Mouse (Mus musculus) MEL (cell line): ENCODE data around the gene Gpr161. TPM values are rescaled to one million over a fixed set of nuclear protein-coding genes. Genes with fewer than 3 reads are reported as not detected.

Source experiments
- DNase-seq: peaks from one replicate; pipeline ENCODE4 v3.0.0; 2011; ENCODE audit warnings: low read depth, low spot score
- H3K27ac ChIP-seq: 2 replicates; pipeline ENCODE4 v1.5.1; 2012; ENCODE audit warnings: low read depth, mild to moderate bottlenecking, control low read depth, low read length, moderate library complexity; ENCODE audit not compliant: control insufficient read depth
- H3K27me3 ChIP-seq, 2 experiments: fragments of 150-350 bp in 1 of 2; sonication (generic) in 1 of 2; 2 replicates each; pipeline ENCODE4 v1.6.1; 2012; ENCODE audit warnings: low read length in 2 of 2, mild to moderate bottlenecking in 2 of 2, improper control_type of control experiment in 1 of 2, moderate library complexity in 1 of 2; ENCODE audit not compliant: insufficient read depth in 2 of 2, control insufficient read depth in 1 of 2
- H3K36me3 ChIP-seq, 2 experiments: 2 replicates each; pipeline ENCODE4 v1.6.1; 2012 to 2014; ENCODE audit warnings: low read length in 2 of 2, improper control_type of control experiment in 1 of 2, inconsistent platforms in 1 of 2, mild to moderate bottlenecking in 1 of 2; ENCODE audit not compliant: insufficient read depth in 2 of 2, control insufficient read depth in 1 of 2
- H3K4me1 ChIP-seq, 2 experiments: fragments of 150-350 bp in 1 of 2; sonication (generic) in 1 of 2; 2 replicates each; pipeline ENCODE4 v1.6.1; 2012; ENCODE audit warnings: low read length in 2 of 2, improper control_type of control experiment in 1 of 2, mild to moderate bottlenecking in 1 of 2; ENCODE audit not compliant: insufficient read depth in 2 of 2, control insufficient read depth in 1 of 2
- H3K4me3 ChIP-seq, 2 experiments: fragments of 150-350 bp in 1 of 2; sonication (generic) in 1 of 2; 2 replicates each; pipeline ENCODE4 v1.5.1; 2012; ENCODE audit warnings: low read depth in 2 of 2, low read length in 2 of 2, mild to moderate bottlenecking in 2 of 2, moderate library complexity in 2 of 2, control low read depth in 1 of 2, improper control_type of control experiment in 1 of 2; ENCODE audit not compliant: control insufficient read depth in 1 of 2, insufficient read depth in 1 of 2
- H3K79me2 ChIP-seq: 2 replicates; pipeline ENCODE4 v1.6.1; 2012; ENCODE audit warnings: mild to moderate bottlenecking, low read length, moderate library complexity; ENCODE audit not compliant: control insufficient read depth, poor library complexity, insufficient read depth
- H3K9ac ChIP-seq: 2 replicates; pipeline ENCODE4 v1.6.1; 2012; ENCODE audit warnings: low read depth, mild to moderate bottlenecking, control low read depth, low read length, moderate library complexity; ENCODE audit not compliant: control insufficient read depth, poor library complexity, severe bottlenecking
- H3K9me3 ChIP-seq: fragments of 150-350 bp; sonication (generic); replicated peaks from 2 replicates; pipeline ENCODE4 v1.6.1; 2012; ENCODE audit warnings: mild to moderate bottlenecking, low read length, improper control_type of control experiment, moderate library complexity; ENCODE audit not compliant: insufficient read depth
- BHLHE40 ChIP-seq: IDR thresholded peaks from 2 replicates; pipeline ENCODE4 v1.6.1; 2012; ENCODE audit warnings: low read depth, mild to moderate bottlenecking, inconsistent platforms, low read length, improper control_type of control experiment, borderline replicate concordance
- CHD2 ChIP-seq: IDR thresholded peaks from 2 replicates; pipeline ENCODE4 v1.6.1; 2011; ENCODE audit warnings: low read length, improper control_type of control experiment
- CTCF ChIP-seq, 3 experiments: IDR thresholded peaks in 2 of 3; conservative IDR thresholded peaks in 1 of 3; 2 replicates each; pipeline ENCODE4 v1.5.1; 2011 to 2012; ENCODE audit warnings: low read length in 3 of 3, low read depth in 2 of 3, mild to moderate bottlenecking in 2 of 3, improper control_type of control experiment in 1 of 3, inconsistent platforms in 1 of 3, mixed read lengths in 1 of 3, moderate library complexity in 1 of 3; ENCODE audit not compliant: control insufficient read depth in 1 of 3, insufficient read depth in 1 of 3, poor library complexity in 1 of 3, severe bottlenecking in 1 of 3
- E2F4 ChIP-seq: IDR thresholded peaks from 2 replicates; pipeline ENCODE4 v1.6.1; 2011; ENCODE audit warnings: low read depth, low read length, improper control_type of control experiment, borderline replicate concordance
- ELF1 ChIP-seq: IDR thresholded peaks from 2 replicates; pipeline ENCODE4 v1.6.1; 2014; ENCODE audit warnings: low read depth, mild to moderate bottlenecking, inconsistent platforms, low read length, improper control_type of control experiment, moderate library complexity
- EP300 ChIP-seq, 2 experiments: IDR thresholded peaks; 2 replicates each; pipeline ENCODE4 v1.6.1; 2011; ENCODE audit warnings: improper control_type of control experiment in 2 of 2, low read length in 2 of 2, low read depth in 1 of 2, mild to moderate bottlenecking in 1 of 2
- ETS1 ChIP-seq: IDR thresholded peaks from 2 replicates; pipeline ENCODE4 v1.6.1; 2012; ENCODE audit warnings: low read depth, mild to moderate bottlenecking, inconsistent platforms, low read length, improper control_type of control experiment, moderate library complexity
- GABPA ChIP-seq: IDR thresholded peaks from 2 replicates; pipeline ENCODE4 v1.6.1; 2012; ENCODE audit warnings: low read depth, mild to moderate bottlenecking, inconsistent platforms, low read length, improper control_type of control experiment, moderate library complexity
- GATA1 ChIP-seq: IDR thresholded peaks from 2 replicates; pipeline ENCODE4 v1.6.1; 2011; ENCODE audit warnings: low read depth, low read length, improper control_type of control experiment
- HCFC1 ChIP-seq: IDR thresholded peaks from 2 replicates; pipeline ENCODE4 v1.6.1; 2012; ENCODE audit warnings: low read depth, mild to moderate bottlenecking, inconsistent platforms, low read length, improper control_type of control experiment, moderate library complexity
- JUND ChIP-seq: IDR thresholded peaks from 2 replicates; pipeline ENCODE4 v1.6.1; 2011; ENCODE audit warnings: low read depth, mild to moderate bottlenecking, improper control_type of control experiment, low read length
- KAT2A ChIP-seq: conservative IDR thresholded peaks from 2 replicates; pipeline ENCODE4 v1.6.1; 2012; ENCODE audit warnings: low read depth, low read length, improper control_type of control experiment, inconsistent platforms
- MAFK ChIP-seq: IDR thresholded peaks from 2 replicates; pipeline ENCODE4 v1.6.1; 2011; ENCODE audit warnings: low read depth, mild to moderate bottlenecking, low read length, improper control_type of control experiment, borderline replicate concordance
- MAX ChIP-seq: IDR thresholded peaks from 2 replicates; pipeline ENCODE4 v1.6.1; 2011; ENCODE audit warnings: low read length, improper control_type of control experiment
- MAZ ChIP-seq: IDR thresholded peaks from 2 replicates; pipeline ENCODE4 v1.6.1; 2012; ENCODE audit warnings: low read depth, mild to moderate bottlenecking, inconsistent platforms, low read length, improper control_type of control experiment
- MEF2A ChIP-seq: IDR thresholded peaks from 2 replicates; pipeline ENCODE4 v1.6.1; 2014; ENCODE audit warnings: low read depth, mild to moderate bottlenecking, inconsistent platforms, low read length, improper control_type of control experiment; ENCODE audit not compliant: poor library complexity, insufficient replicate concordance, severe bottlenecking; ENCODE audit errors: extremely low read depth
- MXI1 ChIP-seq: IDR thresholded peaks from 2 replicates; pipeline ENCODE4 v1.6.1; 2011; ENCODE audit warnings: mild to moderate bottlenecking, low read depth, low read length, improper control_type of control experiment
- MYB ChIP-seq: IDR thresholded peaks from 2 replicates; pipeline ENCODE4 v1.6.1; 2011; ENCODE audit warnings: mild to moderate bottlenecking, low read depth, low read length, improper control_type of control experiment
- MYC ChIP-seq: IDR thresholded peaks from 2 replicates; pipeline ENCODE4 v1.6.1; 2011; ENCODE audit warnings: low read depth, mild to moderate bottlenecking, low read length, improper control_type of control experiment, moderate library complexity
- NELFE ChIP-seq: IDR thresholded peaks from 2 replicates; pipeline ENCODE4 v1.6.1; 2011; ENCODE audit warnings: low read depth, low read length, improper control_type of control experiment
- NRF1 ChIP-seq: IDR thresholded peaks from 2 replicates; pipeline ENCODE4 v1.6.1; 2014; ENCODE audit warnings: low read depth, mild to moderate bottlenecking, inconsistent platforms, low read length, improper control_type of control experiment, moderate library complexity; ENCODE audit not compliant: poor library complexity, insufficient read depth, severe bottlenecking
- POLR2A ChIP-seq, 2 experiments: IDR thresholded peaks; 2 replicates each; pipeline ENCODE4 v1.6.1; 2011 to 2012; ENCODE audit warnings: low read length in 2 of 2, mild to moderate bottlenecking in 2 of 2, control low read depth in 1 of 2, improper control_type of control experiment in 1 of 2, low read depth in 1 of 2, moderate library complexity in 1 of 2; ENCODE audit not compliant: control insufficient read depth in 1 of 2, insufficient read depth in 1 of 2, poor library complexity in 1 of 2
- POLR2AphosphoS2 ChIP-seq: IDR thresholded peaks from 2 replicates; pipeline ENCODE4 v1.6.1; 2011; ENCODE audit warnings: low read length, improper control_type of control experiment
- POLR2AphosphoS5 ChIP-seq: IDR thresholded peaks from 2 replicates; pipeline ENCODE4 v1.6.1; 2012; ENCODE audit warnings: low read depth, borderline replicate concordance, mild to moderate bottlenecking, inconsistent platforms, low read length, moderate library complexity, mixed read lengths
- RAD21 ChIP-seq: IDR thresholded peaks from 2 replicates; pipeline ENCODE4 v1.6.1; 2011; ENCODE audit warnings: mild to moderate bottlenecking, low read depth, low read length, improper control_type of control experiment
- RCOR1 ChIP-seq: IDR thresholded peaks from 2 replicates; pipeline ENCODE4 v1.6.1; 2012; ENCODE audit warnings: low read depth, mild to moderate bottlenecking, inconsistent platforms, low read length, improper control_type of control experiment
- SIN3A ChIP-seq: IDR thresholded peaks from 2 replicates; pipeline ENCODE4 v1.6.1; 2012; ENCODE audit warnings: low read length, improper control_type of control experiment, inconsistent platforms
- SMC3 ChIP-seq: IDR thresholded peaks from 2 replicates; pipeline ENCODE4 v1.6.1; 2011; ENCODE audit warnings: low read depth, low read length, improper control_type of control experiment
- TAL1 ChIP-seq: IDR thresholded peaks from 2 replicates; pipeline ENCODE4 v1.6.1; 2012; ENCODE audit warnings: mild to moderate bottlenecking, inconsistent platforms, low read length, moderate library complexity, mixed read lengths
- TBP ChIP-seq: IDR thresholded peaks from 2 replicates; pipeline ENCODE4 v1.8.0; 2011; ENCODE audit warnings: low read depth, low read length, improper control_type of control experiment
- TCF12 ChIP-seq: IDR thresholded peaks from 2 replicates; pipeline ENCODE4 v1.6.1; 2014; ENCODE audit warnings: low read depth, mild to moderate bottlenecking, inconsistent platforms, low read length, improper control_type of control experiment, moderate library complexity
- UBTF ChIP-seq: IDR thresholded peaks from 2 replicates; pipeline ENCODE4 v1.6.1; 2012; ENCODE audit warnings: low read depth, mild to moderate bottlenecking, inconsistent platforms, low read length, improper control_type of control experiment, moderate library complexity, borderline replicate concordance; ENCODE audit not compliant: insufficient read depth
- USF1 ChIP-seq: IDR thresholded peaks from 2 replicates; pipeline ENCODE4 v1.6.1; 2014; ENCODE audit warnings: low read depth, mild to moderate bottlenecking, inconsistent platforms, low read length, improper control_type of control experiment, moderate library complexity
- USF2 ChIP-seq, 2 experiments: IDR thresholded peaks; 2 replicates each; pipeline ENCODE4 v1.6.1; 2011 to 2012; ENCODE audit warnings: improper control_type of control experiment in 2 of 2, low read length in 2 of 2, borderline replicate concordance in 1 of 2, inconsistent platforms in 1 of 2, low read depth in 1 of 2, mild to moderate bottlenecking in 1 of 2; ENCODE audit not compliant: insufficient read depth in 1 of 2
- ZC3H11A ChIP-seq: IDR thresholded peaks from 2 replicates; pipeline ENCODE4 v1.6.1; 2012; ENCODE audit warnings: low read depth, mild to moderate bottlenecking, inconsistent platforms, low read length, improper control_type of control experiment
- ZKSCAN1 ChIP-seq: IDR thresholded peaks from 2 replicates; pipeline ENCODE4 v1.6.1; 2012; ENCODE audit warnings: low read depth, mild to moderate bottlenecking, inconsistent platforms, low read length, improper control_type of control experiment, moderate library complexity
- ZMIZ1 ChIP-seq: IDR thresholded peaks from 2 replicates; pipeline ENCODE4 v1.6.1; 2012; ENCODE audit warnings: low read depth, mild to moderate bottlenecking, inconsistent platforms, low read length, improper control_type of control experiment, moderate library complexity
- ZNF384 ChIP-seq: IDR thresholded peaks from 2 replicates; pipeline ENCODE4 v1.6.1; 2012; ENCODE audit warnings: low read depth, mild to moderate bottlenecking, inconsistent platforms, low read length, improper control_type of control experiment
- polyA plus RNA-seq, 2 experiments: library from polyadenylated mRNA; stranded (reverse) in 1 of 2; unstranded in 1 of 2; fragments of >175 nt in 1 of 2; fragments of >200 nt in 1 of 2; gene quantifications; 2 replicates each; pipeline versions ENCODE4 v1.2.1 to v1.2.4; 2012; ENCODE audit warnings: low replicate concordance in 2 of 2, low read depth in 1 of 2; ENCODE audit not compliant: insufficient read length in 2 of 2, insufficient read depth in 1 of 2, missing spikeins in 1 of 2
- total RNA-seq: library from RNA; depleted of rRNA; stranded (reverse); fragments of 300-350 nt; gene quantifications from 2 replicates; pipeline ENCODE4 v1.2.3, GENCODE M21; 2012

Gene Gpr161
- total and polyA plus RNA-seq, 3 experiments, result 0.08 to 0.97 TPM; not detected in 1

- Histone ChIP-seq H3K36me3 (no peaks in the 10 kb centered on the region; a peak in 1 of 4 replicates), H3K4me3 (peak overlapping the region in 1 of 2 experiments; percentile 16; a peak in 1 of 4 replicates), H3K79me2 (no peaks in the 10 kb centered on the region), H3K27me3 (no peaks in the 10 kb centered on the region), H3K9me3 (no peaks in the 10 kb centered on the region), H3K4me1 (peaks cover 2 to 10% of the 10 kb centered on the region in 2 experiments; a peak in 2 of 4 replicates), H3K9ac (peak overlapping the region; percentile 15; the same call in 1 of the 2 replicates), H3K27ac (peak overlapping the region; percentile 16)
- TF ChIP-seq ZC3H11A, result no peak
- no peak for TF ChIP-seq BHLHE40
- no peak for TF ChIP-seq POLR2AphosphoS2
- no peak for TF ChIP-seq RAD21
- TF ChIP-seq EP300 (IDR thresholded peaks at IDR 0.05; ENCODE audit: low read depth in 1 of 2, low read length in 2 of 2), result peak; percentile 57 to 58
- TF ChIP-seq MAX, result 0 out of 2 replicates have a peak, but pooled peaks have one; percentile 44
- no peak for TF ChIP-seq ETS1
- no peak for TF ChIP-seq MEF2A
- no peak for TF ChIP-seq ZMIZ1
- TF ChIP-seq HCFC1, result no peak
- no peak for TF ChIP-seq POLR2AphosphoS5
- 0 out of 2 replicates have a peak, but pooled peaks have one; percentile 53 for TF ChIP-seq MYC
- no peak for TF ChIP-seq MAFK
- 0 out of 2 replicates have a peak, but pooled peaks have one; percentile 28 for TF ChIP-seq SIN3A
- TF ChIP-seq RCOR1, result no peak
- peak; percentile 69 for TF ChIP-seq GATA1
- no peak for TF ChIP-seq POLR2A (IDR thresholded peaks at IDR 0.05; ENCODE audit: control insufficient read depth in 1 of 2, insufficient read depth in 1 of 2, low read depth in 1 of 2, low read length in 2 of 2, poor library complexity in 1 of 2)
- TF ChIP-seq TCF12, result peak; percentile 63
- TF ChIP-seq SMC3, result no peak
- TF ChIP-seq UBTF, result no peak
- TF ChIP-seq KAT2A, result no peak
- TF ChIP-seq TAL1, result peak; percentile 87
- TF ChIP-seq JUND, result no peak
- TF ChIP-seq NELFE, result no peak
- no peak for TF ChIP-seq ELF1
- no peak for TF ChIP-seq CTCF (IDR thresholded peaks at IDR 0.05 in 2 of 3, conservative IDR thresholded peaks at IDR 0.05 in 1 of 3; ENCODE audit: control insufficient read depth in 1 of 3, insufficient read depth in 1 of 3, low read depth in 2 of 3, low read length in 3 of 3, poor library complexity in 1 of 3, severe bottlenecking in 1 of 3)
- no peak for TF ChIP-seq USF1
- no peak for TF ChIP-seq ZKSCAN1
- TF ChIP-seq ZNF384, result no peak
- no peak for TF ChIP-seq USF2 (IDR thresholded peaks at IDR 0.05; ENCODE audit: borderline replicate concordance in 1 of 2, insufficient read depth in 1 of 2, low read depth in 1 of 2, low read length in 2 of 2)
- 0 out of 2 replicates have a peak, but pooled peaks have one; percentile 17 for TF ChIP-seq MXI1
- no peak for TF ChIP-seq NRF1
- TF ChIP-seq CHD2, result no peak
- TF ChIP-seq MAZ, result no peak
- TF ChIP-seq TBP, result no peak
- no peak for TF ChIP-seq MYB
- no peak for TF ChIP-seq E2F4
- TF ChIP-seq GABPA, result no peak
- peak; percentile 76 for DNase-seq
These were observed 27.3 kb downstream of the Gpr161 start for GRCm38 (mm10) chr1:165322934-165323333.
